Mouse (Mus musculus) frontal cortex, postnatal 36 days (tissue): Measurements from ENCODE around the gene Ifitm5.

Experiments used
- DNase-seq, 2 experiments: peaks; one replicate each; pipeline ENCODE4 v3.0.0; 2022; ENCODE audit warnings: low spot score in 2 of 2

The Ifitm5 gene

DNA sequence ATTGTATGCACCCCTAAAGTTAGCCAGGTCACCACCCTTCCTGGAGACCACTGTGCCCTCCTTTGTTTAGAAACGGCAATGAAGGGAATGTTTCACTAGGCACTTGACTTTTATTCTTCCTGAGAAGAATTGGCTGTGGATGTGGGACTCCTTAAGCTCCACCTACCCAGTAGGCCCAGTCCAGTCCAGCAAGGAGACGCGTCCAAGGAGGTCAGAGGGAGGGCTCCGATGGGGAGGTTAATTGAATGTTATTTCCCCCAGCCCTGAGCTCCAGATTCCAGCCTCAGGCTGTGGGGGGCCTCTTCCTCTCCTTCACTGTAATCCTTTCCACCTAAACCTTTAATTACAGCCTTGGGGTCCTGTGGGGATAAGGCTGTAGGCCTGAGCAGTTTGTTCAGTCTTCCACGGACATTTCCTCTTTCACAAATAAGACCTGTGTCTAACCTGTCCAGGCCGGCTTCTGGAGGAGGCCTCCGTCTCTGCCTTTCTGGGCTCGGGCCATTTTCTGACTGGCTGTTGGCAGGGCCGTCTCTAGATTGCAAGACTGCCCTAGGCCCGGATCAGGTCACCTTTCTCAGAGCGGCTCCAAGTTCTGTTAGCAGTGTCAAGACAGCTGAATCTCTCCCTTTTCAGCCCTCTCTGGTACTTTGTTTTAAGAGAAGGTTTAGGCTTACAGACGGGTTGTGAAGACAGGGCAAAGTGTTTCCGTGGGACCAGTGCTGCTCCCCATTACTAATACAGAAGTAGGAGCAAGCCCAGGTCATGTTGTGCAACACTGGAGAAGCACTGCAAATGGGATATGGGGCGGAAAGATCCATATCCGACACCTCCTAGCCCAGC is 47.8 kb downstream of the Ifitm5 start:
- no peak for DNase-seq

DNA sequence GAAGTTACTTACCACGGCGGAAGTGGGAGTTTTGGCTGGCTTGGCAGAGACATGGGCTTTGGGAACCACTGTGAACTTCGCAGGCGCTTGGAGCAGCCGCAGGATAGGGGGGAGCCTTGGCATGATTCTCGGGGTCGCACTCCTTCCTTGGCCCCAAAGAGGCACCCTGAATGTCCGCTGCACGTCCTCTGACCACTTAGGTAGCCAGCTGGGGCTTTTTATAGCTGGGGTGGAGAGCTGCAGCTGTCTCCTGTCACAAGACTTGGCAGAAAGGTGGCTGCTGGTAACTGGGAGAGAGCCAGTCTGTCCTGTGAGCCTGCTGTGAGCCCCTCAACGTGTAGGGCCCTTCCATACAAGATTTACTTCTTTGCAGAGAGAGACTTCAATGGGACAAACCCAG is 49.9 kb downstream of the Ifitm5 start, which contains the start of gene Cox8b:
TSS of gene Cox8b (minus strand) at position 227 of the 400 bp plus-strand sequence.
- DNase-seq: no peak

DNA sequence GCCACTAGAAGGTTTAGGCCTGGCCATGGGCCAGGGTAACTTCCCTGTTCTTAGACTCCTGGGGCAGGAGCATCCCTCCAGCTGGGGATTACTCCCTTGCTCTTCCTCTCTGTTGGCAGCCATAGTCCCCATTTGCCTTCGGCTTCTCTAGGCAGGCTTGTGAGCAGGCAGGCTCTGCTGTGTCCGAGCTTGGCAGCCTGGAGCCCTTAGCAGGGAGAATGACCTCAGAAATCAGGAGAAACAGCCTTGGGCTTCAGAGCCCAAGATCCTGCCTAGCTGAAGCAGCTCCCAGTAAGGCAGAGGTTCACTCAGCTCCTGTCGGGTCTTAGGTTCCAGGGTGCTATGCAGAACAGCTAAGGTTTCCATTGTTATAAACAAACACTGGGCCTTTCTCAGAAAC is 51.0 kb downstream of the Ifitm5 start:
- no peak for DNase-seq
